Mouse (Mus musculus): Measurements from ENCODE around the gene Klrb1c.
"Not testable (repeated sequence)": the region's sequence is repeated elsewhere in the genome, so short reads cannot be mapped to it uniquely, and the experiment has no call there.

- TF ChIP-seq CTCF (IDR thresholded peaks at IDR 0.05; ENCODE audit: extremely low read depth, insufficient read depth, insufficient read length, insufficient replicate concordance); POLR2A (IDR thresholded peaks at IDR 0.05; ENCODE audit: low read depth, low read length): not testable (repeated sequence)
Measured at GRCm38 (mm10) chr6:128790491-128790994, 1.5 kb upstream of the Klrb1c start.
